Mouse (Mus musculus) liver, adult (tissue): Measurements from ENCODE around the gene Nrip2.

ENCODE experiments used
- GATA4 ChIP-seq: IDR thresholded peaks from 2 replicates; pipeline ENCODE4 v1.6.1; 2014; ENCODE audit warnings: mild to moderate bottlenecking, low read length; ENCODE audit not compliant: insufficient replicate concordance

The Nrip2 gene

GRCm38 (mm10) chr6:128423496-128424268 is 24.6 kb downstream of the Nrip2 start:
- no peak for TF ChIP-seq GATA4

DNA sequence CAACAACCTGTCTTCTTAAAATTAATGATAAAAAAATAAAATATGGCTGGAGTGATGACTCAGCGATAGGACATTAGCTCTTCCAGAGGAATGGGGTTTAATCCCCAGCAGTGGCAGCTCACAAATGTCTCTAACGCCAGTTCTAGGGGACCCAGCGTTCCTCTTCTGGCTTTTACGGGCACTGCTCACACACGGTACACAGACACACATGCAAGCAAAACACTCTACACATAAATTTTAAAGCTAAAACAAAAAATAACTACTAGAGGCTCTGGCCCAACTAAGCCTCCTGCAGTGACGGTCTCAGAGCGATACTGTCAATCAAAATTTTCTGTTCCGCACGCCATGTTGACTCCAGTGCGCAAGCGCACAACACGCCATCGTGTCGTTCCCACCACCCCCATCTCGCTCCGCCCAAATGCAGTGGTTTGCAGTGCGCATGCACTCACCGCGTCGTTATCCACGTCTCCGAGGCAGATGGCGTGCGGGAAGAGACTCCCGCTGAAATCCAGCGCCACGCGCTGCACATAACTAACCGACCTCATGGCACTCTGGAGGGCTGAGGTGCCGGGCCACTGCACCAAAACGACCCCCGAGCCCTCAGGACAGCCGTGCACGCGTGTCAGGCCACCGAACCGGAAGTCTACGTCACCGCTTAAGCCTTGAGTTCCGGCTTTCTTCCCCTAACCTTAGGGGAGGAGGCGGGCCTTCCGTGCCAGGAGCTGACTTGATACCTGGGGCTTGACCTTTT is 25.3 kb downstream of the Nrip2 start, which contains the start of gene Itfg2:
Gene Itfg2, minus strand, starts transcription at position 663 of the 751 bp plus-strand sequence.
- TF ChIP-seq GATA4, result no peak; the same call in 1 of the 2 replicates

DNA sequence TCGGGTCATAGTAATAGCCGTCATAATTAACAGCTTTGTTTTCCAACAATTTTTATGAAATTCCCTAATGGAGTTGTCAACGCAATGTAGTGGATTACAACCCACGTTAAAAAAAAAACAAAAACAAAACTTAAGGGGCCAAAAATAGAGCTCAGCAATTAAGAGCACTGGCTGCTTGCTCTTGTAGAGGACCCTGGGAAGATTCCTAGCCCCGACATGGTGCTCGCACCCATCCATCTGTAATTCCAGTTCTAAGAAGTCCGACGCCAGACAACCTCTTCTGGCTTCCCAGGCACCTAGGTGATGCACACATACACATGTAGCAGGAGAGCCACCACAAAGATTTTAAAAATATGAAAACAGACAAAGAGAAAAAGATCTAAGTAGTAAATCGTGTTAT is 25.9 kb downstream of the Nrip2 start:
- TF ChIP-seq GATA4, result no peak

GRCm38 (mm10) chr6:128427571-128427970 is 28.5 kb downstream of the Nrip2 start:
- no peak for TF ChIP-seq GATA4

- TF ChIP-seq GATA4, result no peak
Measured at GRCm38 (mm10) chr6:128429300-128429699, 30.2 kb downstream of the Nrip2 start.

GRCm38 (mm10) chr6:128429826-128430225 is 30.7 kb downstream of the Nrip2 start:
- TF ChIP-seq GATA4, result no peak

GRCm38 (mm10) chr6:128432356-128432915 is 33.3 kb downstream of the Nrip2 start:
- no peak for TF ChIP-seq GATA4

- no peak for TF ChIP-seq GATA4
Measured at GRCm38 (mm10) chr6:128433566-128433965, 34.5 kb downstream of the Nrip2 start.

DNA sequence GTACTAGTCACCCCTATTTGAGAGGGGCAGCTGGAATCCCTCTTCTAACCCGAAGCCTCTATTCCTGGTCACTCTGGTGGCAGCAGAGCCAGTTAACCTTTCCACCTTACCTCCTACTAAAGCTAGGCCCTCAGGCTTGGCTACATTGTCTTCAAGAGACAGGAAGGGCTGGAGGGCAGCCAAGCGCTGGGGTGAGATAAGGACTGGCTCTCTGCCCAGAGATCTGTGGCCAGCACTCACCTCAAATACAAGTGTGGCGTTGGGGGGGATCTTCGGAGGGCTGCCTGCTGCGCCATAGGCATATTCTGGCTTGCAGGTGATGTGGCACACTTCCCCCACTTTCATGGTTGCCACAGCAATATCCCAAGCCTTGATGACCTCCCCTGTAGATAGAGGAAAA is 36.4 kb downstream of the Nrip2 start:
- TF ChIP-seq GATA4, result peak; percentile 72; the same call in 1 of the 2 replicates

DNA sequence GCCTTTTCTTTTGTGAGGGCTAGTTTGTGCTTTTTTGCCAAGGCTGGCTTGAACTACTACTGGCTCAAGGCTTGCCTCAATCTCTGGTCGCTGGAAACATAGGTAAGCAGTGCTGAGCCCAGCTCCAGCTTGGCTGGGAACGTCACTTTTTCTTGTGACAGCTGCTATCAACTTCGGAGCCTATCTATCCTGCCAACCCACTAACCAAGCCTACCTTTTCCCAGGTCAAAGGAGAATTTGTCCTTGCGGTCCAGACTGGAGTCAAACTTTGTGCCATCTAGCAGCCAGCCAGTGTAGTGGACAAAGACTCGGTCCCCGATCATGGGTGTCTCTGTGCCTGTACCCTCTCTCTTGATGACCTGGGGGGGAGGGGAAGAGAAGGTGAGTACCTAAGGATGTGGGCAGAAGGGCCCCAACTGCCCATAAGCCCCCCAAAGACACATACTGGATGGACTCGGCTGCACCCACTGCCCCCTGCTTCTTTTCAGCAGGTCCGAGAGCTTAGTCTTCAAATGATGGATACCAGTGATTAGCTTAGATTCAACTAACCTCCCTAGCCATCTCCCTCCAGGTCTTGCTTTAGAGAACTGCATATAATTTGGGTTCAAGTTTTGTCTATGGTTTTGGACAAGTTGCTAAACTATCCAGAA is 37.4 kb downstream of the Nrip2 start:
- peak; percentile 39; the same call in 1 of the 2 replicates for TF ChIP-seq GATA4

DNA sequence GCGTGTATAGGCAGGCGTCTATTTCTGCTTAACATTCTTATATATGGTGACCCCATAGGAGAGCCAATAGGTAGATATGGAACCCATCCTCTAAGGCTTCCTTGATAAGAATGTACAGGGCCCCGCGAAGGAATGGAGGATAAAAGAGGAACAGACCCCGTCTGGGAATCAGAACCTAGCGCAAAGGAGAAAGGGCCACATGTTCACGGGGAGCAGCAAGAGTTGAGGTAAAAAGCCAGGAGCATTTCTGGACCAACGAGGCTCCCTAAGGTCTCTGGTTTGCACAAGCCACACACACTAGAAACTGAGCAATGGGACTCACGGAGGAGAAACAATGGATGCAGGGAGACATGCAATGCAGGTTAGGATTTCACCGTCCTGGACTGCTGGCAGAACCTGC is 38.2 kb downstream of the Nrip2 start:
- no peak for TF ChIP-seq GATA4

DNA sequence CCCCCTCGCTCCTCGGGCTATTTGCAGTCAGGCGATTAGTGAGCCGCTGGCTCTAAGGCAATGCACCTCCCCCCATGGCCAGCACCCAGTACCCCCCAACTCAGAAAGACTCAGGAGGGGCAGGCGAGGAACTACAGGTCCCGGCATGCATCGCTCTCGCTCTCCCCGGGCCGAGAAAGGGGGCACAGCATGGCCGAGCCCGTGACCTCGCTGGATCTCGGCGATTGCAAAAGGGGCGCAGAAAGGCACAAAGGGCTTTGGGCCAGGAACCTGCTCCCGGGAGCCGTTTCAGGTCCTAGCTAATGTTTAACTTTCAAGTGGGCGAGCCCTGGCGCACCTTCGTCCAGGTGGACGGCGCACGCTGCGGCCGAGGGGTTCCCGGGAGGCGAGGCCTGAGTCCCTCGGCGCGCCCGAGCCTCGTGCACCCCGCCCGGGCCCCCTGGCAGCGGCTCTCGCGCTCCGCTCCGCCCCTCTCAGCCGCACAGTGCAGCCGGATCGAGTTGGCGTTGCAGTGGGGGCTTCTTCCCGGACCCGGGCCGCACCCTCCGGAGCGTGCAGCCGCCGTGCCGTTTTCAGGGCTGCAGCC is 38.7 kb downstream of the Nrip2 start:
- no peak for TF ChIP-seq GATA4

DNA sequence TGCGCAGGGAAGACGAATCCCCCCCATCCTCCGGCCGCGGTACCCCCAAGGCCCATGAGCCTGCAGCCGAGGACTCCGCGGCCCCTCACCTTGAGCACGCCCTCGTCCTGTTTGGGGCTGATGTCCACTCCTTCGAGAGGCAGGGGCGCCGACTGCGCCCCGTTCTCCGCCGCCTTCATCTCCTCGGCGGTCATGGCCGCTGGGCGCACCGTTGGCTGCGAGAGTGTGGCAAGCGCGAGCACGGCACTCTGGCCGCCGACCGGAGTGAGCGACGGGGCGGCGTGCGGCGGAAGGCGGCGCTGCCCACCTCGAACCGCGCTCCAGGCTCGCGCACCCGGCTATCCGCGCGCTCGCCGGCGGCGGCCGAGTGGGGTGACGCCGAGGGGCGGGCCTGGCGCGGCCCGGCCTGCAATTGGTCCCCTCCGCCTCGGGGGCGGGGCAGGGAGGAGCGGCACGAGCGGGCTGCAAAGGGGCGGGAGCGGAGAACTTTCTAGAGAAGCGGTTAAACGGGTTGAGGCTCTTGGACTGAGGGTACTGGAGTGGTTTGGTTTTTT is 39.3 kb downstream of the Nrip2 start, which contains the start of gene Fkbp4:
Gene Fkbp4, minus strand, starts transcription at position 361 of the 554 bp plus-strand sequence.
- peak; percentile 39; the same call in 1 of the 2 replicates for TF ChIP-seq GATA4

DNA sequence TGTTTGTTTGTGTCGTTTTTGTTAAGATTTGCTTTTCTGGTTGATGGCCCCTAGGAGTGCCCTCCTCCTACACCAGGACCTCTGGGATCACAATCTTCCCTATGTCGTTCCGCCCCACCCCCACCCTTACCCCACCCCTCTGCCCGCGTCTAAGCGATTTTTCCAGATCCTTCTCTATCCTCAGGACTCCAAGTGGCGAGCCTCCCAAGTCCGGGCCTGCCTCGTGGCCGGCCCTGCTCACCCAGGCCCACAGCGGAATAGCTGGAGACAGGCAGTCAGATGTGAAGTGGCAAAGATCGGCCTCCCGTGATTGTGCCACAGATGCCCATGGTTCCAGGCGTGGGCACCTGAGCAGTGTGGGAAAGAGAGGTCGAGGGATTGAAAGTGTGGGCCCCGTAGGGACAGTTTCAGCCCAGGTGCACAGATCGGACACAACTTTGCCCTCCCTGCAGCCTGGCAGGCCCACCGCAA is 39.8 kb downstream of the Nrip2 start:
- TF ChIP-seq GATA4, result no peak

- no peak for TF ChIP-seq GATA4
Measured at GRCm38 (mm10) chr6:128440238-128440637, 41.1 kb downstream of the Nrip2 start.
